Mouse (Mus musculus) spleen, adult 18-20 months (tissue): ENCODE measurements around the gene Snrpa.
A peak's percentile ranks its signal among the peaks of the same experiment; 100 is the strongest.

Source experiments
- DNase-seq, 2 experiments: peaks; one replicate each; pipeline ENCODE4 v3.0.0; 2022; ENCODE audit warnings: mixed read lengths in 2 of 2

The Snrpa gene

DNA sequence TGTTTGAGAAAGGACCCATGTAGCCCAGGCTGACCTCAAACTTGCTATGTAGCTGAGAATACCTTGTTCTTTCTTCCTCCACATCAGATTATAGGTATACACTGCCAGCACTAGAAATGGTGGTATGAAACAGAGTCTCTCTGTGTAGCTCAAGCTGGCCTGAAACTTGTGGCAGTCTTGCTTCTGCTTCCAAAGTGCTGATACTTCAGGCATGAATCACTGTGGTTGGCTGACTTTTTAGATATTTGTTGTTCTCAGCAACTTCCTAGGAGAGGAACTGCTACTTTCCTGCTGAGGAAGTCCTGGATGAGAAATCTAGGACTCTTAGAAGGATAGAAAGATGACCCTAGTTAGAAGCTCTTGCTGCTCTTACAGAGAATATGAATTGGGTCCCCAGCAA, 2.3 kb upstream of the Snrpa start:
- no peak for DNase-seq

DNA sequence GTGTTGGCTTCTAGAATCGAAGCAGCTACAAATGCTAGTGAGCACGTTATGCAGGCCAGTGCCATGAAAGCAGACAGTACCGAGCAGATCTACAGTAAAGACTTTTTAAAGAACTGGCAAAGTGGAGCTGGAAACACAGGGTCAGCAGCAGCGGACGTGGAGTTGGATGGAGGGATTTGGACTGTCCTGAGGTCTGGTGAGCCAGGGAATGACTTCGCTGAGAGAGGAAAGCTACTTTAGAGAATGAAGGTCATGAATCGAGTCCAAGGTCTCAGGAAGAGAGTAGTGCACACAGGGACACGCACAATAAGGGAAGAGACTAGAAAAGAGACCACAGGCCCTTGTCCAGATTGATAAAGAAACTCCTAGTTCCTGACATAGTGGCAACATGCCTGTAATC, 1.6 kb upstream of the Snrpa start:
- no peak for DNase-seq

DNA sequence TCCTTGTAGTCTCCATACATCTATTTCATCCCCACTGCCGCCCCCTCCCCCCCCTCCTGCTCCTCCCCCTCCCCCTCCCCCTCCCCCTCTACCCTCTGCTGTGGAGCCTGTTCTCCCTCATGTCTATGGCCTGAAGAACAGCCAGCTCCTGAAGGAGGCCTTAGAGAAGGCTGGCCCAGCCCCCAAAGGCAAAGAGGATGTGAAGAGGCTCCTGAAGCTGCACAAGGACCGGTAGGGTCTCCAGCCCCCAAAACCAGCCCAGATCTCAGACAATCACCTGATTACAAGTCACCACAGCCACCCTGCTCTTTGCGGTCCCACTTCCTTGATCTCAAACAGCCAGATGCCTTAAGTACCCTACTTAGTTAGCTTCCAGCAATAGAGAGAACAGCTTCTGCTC, 1.1 kb upstream of the Snrpa start:
- no peak for DNase-seq

DNA sequence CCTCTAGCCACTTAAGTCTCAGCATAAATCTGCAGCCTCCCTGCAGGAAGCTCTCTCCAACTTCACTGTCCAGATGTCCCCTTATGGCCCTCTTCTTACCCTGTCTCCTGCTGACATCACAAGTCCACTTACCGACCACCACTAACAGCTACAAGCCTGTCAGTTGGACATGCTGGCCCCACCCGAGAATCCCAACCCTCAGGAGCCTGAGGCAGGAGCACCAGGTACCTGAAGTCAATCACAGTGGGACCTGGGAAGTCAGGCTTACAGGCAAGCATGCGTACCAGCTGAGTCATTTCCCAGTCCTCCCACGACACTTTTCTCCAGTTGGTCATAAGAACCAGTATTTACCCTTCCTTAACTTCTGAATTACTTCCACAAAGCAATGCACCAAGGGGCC, 2.3 kb downstream of the Snrpa start:
- no peak for DNase-seq

DNA sequence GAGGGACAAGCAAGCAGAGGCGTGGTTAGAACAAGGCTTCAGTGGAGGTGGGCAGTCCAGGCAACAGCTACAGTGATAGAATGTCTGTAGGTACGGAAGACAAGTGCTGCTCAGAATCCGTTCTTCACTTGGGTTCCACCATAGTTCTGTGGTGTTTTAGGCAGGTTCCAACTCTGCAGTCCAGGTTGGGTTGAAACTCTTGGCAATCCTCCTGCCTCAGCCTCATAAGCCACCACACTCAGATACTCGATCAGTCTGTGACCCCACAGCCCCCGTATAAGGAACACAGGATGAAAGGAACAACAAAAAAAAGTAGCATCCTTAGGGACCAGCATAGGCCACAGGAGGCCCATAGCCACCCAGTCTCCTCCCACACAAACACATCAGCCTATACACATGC, 3.6 kb downstream of the Snrpa start:
- no peak for DNase-seq

DNA sequence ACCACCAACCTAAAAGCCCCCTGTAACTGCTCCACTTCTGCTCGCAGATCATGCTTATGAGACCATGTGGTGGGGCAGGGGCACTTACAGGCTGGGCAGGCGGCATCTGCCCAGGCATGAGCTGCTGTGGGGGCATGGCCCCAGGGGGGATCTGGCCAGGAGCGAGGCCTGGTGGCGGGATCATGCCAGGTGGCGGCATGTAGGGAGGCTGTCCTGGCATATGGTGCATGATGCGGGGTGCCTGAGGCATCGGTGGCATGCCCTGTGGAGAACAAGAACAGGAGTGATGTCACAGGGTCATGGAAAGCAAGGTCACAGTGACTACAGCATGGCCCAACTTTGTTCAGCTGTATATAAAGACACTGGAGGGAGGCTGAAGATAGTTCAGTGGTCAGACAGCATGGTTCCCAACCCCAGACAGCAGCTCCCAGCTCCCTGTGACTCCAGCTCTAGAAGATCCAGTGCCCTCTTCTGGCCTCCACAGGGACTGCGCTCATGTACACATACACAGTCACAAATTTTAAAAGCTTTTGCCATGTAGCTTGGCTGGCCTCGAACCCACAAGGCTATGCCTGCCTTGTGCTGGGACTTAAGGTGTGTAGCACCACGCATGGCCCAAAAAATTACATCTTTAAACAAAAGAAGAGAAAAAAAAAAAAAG, 6.7 kb downstream of the Snrpa start:
- DNase-seq: no peak

DNA sequence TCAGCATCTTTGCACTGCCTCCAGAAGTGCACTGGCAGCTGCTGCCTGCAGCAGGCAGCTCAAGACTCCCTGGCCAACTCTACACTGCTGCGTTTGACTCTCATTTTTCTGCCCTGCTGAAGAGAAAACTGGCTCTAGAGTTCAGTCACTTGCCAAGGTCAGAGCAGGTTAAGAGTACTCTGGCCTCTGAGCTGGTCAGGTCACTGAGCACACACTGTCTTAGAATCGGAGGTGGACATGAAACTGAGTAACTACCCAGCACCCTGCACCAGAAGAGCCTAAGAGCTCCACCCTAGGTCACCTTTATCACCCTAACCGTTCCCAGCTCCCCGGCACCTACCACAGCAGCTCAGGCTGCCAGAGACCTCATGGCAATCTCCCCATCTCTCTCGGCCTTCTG, 10.1 kb downstream of the Snrpa start:
- no peak for DNase-seq

DNA sequence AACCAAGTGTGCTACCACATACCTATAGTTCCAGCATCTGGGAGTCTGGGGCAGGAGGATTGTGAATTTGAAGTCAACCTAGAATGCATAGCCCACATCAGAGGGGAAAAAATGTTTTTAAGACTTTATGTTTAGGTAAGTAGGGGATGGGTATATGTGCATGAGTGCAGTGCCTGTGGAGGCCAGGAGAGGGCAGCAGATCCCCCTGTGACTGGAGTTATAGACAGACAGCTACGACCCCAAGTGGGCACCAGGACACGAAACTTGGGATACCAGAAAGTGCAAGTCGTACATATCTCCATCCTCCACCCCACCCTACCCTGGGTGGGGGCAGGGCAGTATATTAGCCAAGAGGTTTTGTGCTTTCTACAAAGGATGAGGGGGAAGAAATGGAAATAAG, 11.1 kb downstream of the Snrpa start:
- DNase-seq: peak in 1 of 2 experiments; percentile 41

DNA sequence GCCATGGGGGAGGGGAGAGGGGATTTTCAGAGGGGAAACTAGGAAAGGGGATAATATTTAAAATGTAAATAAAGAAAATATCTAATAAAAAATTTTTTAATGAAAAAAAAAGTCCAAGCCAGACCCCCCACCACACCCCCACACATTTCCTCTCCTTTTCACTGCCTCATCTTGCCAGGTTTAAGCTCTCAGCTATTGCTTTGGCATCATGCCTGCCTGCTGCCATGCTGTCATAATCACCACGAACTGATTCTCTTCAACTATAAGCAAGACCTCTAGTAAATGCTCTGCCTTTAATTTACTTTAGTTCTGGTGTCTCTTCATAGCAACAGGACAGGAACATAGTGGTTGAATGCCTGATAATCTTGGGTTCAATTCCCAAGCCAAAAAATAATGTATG, 13.6 kb downstream of the Snrpa start:
- no peak for DNase-seq

DNA sequence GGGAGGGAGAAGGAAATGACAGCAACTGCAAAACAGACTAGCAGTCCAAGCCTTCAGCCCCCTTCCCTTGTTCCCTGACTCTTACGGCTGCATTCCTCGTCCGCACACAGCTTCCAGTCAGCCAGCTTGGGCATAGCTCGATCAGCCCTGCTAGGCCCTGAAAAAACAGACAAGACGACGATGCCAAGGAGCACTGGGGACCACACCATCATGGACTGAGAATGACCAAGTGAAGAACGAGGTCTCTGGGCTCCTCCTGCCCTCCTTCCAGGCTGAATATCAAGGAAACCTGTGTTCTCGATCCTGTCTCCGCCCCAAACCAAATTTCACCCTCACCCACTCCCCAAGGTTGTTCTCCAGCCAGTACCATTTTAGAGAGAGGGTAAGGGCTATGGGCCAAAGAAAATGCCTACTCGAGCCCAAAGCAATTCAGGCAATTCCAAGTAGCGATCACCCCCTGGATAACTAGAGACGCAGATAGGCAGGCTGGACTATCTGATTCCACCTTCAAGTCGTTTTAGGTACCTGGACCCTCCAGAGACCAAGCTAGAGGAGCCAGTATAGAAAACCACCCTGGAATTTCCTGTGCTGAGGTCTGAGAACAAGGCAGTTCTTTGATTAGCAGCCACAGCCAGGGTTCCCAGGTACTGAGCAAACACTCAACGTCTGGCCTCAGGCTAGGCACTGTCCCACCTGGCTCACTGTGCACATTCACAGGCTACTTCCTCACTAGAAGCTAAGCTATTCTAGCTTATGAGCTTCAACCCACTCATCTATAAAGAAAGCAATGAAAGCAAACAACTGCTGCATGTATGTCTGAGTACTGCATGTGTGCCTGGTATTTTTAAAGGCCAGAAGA, 15.0 kb downstream of the Snrpa start, which contains the start of the genes Gm21983 and Mia:
Gene Gm21983, minus strand, starts transcription at position 250 of the 859 bp plus-strand sequence.
Gene Mia, minus strand, starts transcription at position 321 of the 859 bp plus-strand sequence.
- DNase-seq: no peak

DNA sequence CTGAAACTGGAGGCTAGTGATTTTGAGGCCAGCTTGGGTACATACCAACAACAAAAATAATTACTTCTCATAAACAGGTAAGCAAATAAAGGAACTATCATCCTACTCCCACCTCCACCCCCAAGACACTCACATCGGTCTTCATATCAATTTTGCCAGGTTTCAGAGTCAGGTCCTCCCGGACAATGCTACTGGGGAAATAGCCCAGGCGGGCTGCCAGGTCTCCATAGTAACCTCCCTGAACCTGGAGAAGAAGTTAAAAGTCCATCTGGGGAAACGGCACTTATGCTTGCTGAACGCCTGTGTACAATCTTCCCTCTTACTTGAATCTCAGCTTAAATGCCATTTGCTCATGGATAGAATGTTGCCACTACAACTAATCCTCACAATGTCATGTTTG, 16.0 kb downstream of the Snrpa start:
- DNase-seq: no peak

DNA sequence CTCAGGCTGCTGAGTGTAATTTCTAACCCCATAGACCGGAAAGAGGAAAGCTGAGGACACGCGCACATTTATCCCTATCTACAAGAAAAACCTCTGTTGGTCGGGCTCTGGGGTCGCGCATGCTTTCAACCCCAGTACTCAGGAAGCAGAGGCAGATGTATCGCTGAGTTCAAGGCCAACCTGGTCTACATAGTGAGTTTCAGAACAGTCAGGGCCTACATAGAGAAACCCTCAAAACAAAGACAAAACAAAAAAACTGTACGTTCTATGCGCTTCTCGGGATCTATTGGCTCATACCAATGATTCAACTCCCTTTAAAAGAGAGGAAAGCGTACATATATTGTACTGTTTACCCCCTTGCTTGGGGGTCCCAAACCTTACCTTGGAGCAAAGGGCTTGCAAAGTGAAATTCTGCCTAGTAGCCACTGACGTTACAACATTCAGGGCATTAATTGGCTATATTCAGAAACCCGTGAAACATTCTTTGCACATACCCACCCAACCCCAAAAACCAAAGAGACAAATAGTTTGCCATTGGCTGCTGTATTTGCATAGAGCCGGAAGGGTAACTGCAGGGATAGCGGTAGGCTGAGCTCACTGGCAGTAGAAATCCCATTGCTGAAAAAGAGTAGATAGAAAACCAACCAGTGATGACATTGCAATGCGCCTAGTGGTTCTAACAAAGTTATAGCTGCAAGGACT, 16.7 kb downstream of the Snrpa start:
- DNase-seq: no peak

DNA sequence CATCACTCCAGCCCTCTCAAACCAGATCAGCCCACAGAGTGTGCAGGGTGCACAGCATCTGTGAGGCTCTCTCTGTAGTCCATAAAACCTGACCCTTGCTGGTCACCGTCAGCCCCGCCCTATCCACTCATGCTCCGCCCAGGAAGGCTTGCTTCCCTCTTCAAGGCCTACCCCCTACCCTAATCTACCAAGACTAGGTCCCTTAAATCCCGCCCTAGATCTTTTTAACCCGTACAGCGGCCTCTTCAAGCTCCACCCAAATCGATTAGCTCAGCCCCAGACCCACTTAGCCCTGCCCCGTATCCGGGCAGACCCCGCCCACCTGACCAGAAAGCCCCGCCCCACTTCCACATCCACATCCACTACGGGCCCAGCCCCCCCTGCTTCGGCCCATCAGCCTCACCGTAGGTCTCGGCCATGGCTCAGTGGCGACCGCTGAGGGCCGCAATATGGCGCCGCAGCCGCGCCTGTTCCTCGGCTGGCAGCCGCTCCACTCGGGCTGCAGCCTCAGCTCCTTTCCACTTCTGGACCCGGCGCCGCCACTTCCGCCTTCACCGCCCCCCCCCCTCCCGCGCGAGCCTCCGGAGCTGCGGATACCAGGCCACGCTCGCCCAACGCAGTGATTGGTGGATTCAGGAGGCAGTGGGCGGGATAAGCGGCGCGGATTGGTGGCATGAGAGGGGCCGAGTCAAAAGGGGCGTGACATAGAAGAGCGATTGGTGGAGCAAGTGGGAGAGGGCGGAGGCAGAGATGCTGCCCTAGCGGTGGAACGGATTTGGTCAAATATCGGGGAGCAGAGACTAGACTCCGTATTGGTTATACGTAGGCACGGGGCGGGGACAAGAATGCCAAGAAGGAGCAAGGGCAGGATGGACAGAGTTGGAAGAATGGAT, 17.5 kb downstream of the Snrpa start, which contains the start of gene Rab4b:
Gene Rab4b, minus strand, starts transcription at position 573 of the 893 bp plus-strand sequence.
- DNase-seq: peak; percentile 96 to 99

DNA sequence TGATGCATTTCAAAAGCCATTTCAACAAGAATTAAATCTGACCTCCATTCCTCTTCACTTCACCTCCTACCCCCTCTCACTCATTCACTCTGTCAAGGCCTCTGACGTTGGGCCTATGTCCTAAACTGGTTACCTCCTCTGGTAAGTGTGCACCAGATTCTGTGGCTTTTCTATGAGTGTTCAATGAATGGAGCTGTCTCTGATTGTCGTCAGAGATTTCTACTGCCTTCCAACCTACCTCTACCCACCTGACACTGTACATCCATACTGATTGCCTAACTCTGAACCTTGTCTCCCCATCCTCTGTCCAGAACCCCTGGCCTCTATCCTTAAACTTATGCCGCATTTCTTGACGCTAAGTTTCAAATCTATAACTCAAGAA, 18.1 kb downstream of the Snrpa start:
- DNase-seq: no peak

DNA sequence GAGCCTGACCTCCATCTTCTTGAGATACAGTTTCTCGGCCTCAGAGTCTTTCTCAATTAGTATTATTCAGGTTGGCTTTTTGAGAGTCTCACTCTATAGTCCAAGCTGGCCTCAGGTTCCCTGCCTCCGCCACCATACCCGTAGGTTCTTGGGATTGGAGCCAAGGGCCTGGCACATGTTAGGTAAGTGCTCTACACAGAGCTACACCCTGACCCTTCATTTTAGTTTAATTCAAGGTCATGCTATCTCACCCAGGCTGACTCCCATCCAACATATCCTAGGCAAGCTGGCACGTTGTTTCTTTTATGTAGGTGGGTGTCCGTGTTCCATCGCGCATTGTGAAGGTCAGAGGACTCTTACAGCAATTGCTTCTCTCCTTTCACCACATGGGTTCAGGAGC, 21.2 kb downstream of the Snrpa start:
- DNase-seq: no peak

DNA sequence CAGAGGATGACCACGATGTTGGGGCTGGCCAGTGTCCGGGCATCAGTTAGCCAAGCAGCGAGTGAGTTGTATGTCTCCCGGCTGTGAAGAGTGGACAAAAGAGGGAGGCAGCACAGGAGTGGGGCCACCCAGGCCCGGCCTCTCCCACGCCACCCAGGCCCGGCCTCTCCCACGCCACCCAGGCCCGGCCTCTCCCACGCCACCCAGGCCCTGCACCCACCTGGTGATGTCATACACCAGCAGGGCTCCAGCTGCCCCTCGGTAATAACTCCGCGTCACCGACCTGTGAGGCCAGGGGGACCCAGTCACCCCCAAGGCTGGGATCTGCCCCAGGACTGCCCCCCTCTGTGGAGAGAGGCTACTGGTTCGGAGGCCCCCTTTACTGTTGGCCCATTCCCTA, 21.6 kb downstream of the Snrpa start:
- DNase-seq: no peak

DNA sequence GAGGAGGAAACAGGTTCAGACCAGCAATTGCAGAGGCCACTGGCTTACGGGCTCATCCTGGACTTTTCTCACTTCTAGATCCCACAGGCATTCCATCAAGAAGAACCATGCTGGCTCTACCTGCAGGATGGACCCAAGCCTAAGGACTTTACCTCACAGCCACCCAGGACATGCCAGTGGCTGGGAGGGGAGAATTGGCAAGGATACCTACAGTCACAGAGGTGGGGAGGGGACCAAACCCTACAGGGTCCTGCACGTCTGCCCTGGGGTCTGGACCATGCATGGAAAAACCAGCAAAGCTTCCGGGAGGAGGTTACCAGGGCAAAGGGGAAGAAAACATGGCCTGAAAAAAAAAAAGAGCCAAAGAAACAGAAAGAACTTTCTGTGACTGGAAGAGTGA, 25.1 kb downstream of the Snrpa start:
- DNase-seq: no peak

DNA sequence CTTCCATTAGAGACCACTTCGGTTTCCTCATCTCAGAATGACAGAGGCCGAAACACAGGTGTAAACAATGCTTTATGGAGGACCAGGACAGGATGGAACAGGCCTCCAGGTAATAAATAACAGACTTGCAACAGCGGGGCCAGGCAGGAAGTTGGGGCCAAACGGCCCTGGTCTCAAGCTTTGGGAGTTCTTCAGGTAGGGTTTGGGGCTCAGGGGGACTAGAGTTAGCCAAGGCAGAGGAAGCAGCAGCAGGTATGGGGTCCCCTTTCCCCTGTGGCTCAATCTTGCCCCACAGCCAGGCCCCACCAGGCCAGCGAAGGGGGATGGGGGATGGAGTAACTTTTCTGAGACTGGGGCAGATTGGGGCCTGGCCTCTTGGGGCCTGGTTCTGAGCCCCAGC, 27.7 kb downstream of the Snrpa start:
- DNase-seq: no peak

DNA sequence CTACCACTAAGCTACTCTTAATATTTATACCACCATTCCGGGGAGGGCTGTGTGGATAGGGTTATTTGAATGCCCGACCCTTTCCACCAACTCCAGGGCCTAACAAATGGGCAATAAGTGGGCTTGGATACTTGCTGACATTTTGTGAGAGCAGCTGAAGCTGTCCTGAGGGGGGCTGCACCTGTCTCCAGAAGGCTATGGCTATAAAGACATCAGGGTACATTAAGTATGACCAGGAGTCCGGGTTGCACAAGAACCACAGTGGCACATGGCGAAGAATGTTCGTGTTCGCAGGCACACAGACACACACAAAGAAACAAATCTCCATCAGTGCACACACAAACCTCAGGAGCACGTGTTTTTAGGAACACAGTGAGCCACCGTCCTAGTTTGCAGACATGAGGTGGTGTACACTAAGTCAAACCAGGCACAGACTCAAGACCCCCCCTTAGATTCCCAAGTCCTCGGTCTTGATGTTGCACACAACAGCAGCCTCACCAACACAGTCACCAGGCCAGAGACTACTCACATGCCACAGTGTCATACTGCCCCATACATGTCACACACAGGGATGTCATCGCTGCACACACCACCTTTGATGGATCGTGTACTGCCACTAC, 28.5 kb downstream of the Snrpa start:
- no peak for DNase-seq

DNA sequence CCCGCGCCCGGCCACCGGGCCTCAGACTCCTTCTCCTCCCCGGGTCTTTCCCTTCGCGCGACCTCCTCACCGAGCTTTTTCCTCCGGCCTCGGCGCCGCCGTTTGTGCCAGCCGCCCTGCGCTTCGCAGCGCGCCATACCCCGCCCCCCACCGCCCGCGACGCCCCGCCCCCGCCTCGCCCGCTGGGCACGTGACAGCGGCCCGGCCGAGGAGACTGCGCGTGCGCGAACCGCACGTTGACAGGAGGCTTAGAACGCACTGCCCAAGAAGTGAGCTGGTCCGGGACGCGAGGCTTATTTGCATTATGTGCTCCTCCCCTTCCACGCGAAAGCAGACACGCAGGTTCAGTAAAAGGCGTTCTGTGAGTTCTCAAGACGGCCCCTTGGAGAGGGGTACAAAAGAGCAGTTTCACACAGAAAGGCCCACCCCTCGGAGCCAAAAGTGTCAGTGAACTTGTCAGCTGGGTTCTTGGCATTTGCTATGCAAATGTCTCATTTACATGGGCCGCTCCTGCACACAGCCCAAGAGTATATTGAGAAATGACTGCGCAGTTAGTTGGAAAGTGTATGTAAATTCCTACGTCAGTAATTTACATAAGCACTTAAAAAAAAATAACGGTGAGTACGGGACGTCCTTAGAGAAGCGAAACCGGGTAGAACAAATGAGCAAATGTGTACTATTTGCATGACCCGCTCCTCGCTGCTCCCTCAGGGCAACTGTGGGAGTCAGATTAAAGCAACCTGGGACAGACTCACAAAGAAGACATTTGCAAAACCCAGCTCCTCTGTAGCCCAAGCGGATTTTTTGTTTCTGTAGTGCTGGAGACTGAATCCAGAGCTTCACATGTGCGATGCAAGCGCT, 29.2 kb downstream of the Snrpa start, which contains the start of gene Egln2:
Gene Egln2, minus strand, starts transcription at position 189 of the 861 bp plus-strand sequence.
- peak; percentile 93 to 94 for DNase-seq

DNA sequence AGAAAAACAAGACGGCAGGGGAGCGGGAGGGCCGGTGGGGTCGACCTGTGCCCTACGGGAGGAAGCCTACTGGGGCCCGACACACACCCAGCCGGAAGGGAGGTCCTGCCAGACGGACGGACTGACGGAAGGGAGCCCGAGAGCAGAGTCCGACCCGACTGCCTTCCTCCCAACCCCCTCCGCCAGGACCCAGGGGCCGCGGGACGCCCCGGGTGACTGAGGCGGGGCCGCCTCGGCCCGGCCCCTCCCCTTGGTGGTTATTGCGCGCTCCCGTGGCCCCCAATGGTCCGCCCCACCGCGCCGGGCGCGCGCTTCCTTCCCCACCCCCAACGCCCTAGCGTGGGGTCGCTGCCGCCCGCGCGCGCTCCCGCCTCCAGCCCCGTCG, 29.9 kb downstream of the Snrpa start:
- peak; percentile 84 to 87 for DNase-seq
